Mouse (Mus musculus): ENCODE results near the gene Svbp. TPM values are rescaled to one million over a fixed set of nuclear protein-coding genes. Genes with fewer than 3 reads are reported as not detected.

The Svbp gene
- polyA plus RNA-seq, 1 experiment: 39.1 TPM

- Histone ChIP-seq H3K36me3 (ENCODE audit: control insufficient read depth, insufficient read depth, low read length, poor library complexity, severe bottlenecking) (no peaks in the 10 kb centered on the region), H3K4me3 (ENCODE audit: low read depth, low read length) (no peak overlapping the region), H3K9ac (ENCODE audit: low read depth, poor library complexity, severe bottlenecking) (no peak overlapping the region), H3K4me1 (ENCODE audit: control insufficient read depth, insufficient read depth, low read length) (no peaks in the 10 kb centered on the region), H3K9me3 (replicated peaks; ENCODE audit: control insufficient read depth, insufficient read depth, low read length, poor library complexity, severe bottlenecking) (no peaks in the 10 kb centered on the region), H3K27ac (ENCODE audit: insufficient read depth, low read length) (no peak overlapping the region), H3K27me3 (ENCODE audit: control insufficient read depth, insufficient read depth, low read length, poor library complexity, severe bottlenecking) (no peaks in the 10 kb centered on the region)
- TF ChIP-seq EP300 (IDR thresholded peaks at IDR 0.05; ENCODE audit: insufficient read depth, low read depth, low read length) (no peak), CTCF (IDR thresholded peaks at IDR 0.05; ENCODE audit: low read depth, low read length) (no peak), POLR2A (IDR thresholded peaks at IDR 0.05; ENCODE audit: insufficient read depth, low read length) (no peak)
Observed at GRCm38 (mm10) chr4:119234348-119234747, 39.2 kb downstream of the Svbp start.

DNA sequence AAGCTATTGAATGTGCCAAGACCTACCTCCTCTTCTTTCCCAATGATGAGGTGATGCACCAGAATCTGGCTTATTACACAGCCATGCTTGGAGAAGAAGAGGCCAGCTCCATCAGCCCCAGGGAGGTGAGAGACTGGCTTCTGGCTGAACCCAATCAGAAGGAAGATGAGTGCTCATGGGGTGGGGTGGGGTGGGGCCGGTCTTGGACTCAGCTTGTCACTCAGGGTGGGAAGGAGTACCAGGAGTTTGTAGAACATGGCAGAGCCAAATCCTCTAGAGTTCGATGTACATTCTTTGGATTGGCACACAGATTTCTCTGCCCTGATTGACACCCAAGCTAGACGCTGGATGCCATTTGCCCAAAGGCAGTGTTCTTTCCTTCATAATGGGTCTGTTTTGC, 43.6 kb downstream of the Svbp start:
- Histone ChIP-seq H3K27ac (ENCODE audit: insufficient read depth, low read length) (no peak overlapping the region; the same call in 1 of the 2 replicates), H3K4me1 (ENCODE audit: control insufficient read depth, insufficient read depth, low read length) (no peaks in the 10 kb centered on the region), H3K4me3 (ENCODE audit: low read depth, low read length) (no peak overlapping the region), H3K27me3 (ENCODE audit: control insufficient read depth, insufficient read depth, low read length, poor library complexity, severe bottlenecking) (no peaks in the 10 kb centered on the region), H3K9ac (ENCODE audit: low read depth, poor library complexity, severe bottlenecking) (no peak overlapping the region), H3K9me3 (replicated peaks; ENCODE audit: control insufficient read depth, insufficient read depth, low read length, poor library complexity, severe bottlenecking) (no peaks in the 10 kb centered on the region), H3K36me3 (ENCODE audit: control insufficient read depth, insufficient read depth, low read length, poor library complexity, severe bottlenecking) (no peaks in the 10 kb centered on the region)
- no peak for TF ChIP-seq POLR2A (IDR thresholded peaks at IDR 0.05; ENCODE audit: insufficient read depth, low read length)
- TF ChIP-seq EP300 (IDR thresholded peaks at IDR 0.05; ENCODE audit: insufficient read depth, low read depth, low read length): no peak
- no peak for TF ChIP-seq CTCF (IDR thresholded peaks at IDR 0.05; ENCODE audit: low read depth, low read length)

- Histone ChIP-seq H3K27me3 (ENCODE audit: control insufficient read depth, insufficient read depth, low read length, poor library complexity, severe bottlenecking) (no peaks in the 10 kb centered on the region), H3K4me3 (ENCODE audit: low read depth, low read length) (peak overlapping the region; percentile 24; the same call in 1 of the 2 replicates), H3K27ac (ENCODE audit: insufficient read depth, low read length) (no peak overlapping the region), H3K9me3 (replicated peaks; ENCODE audit: control insufficient read depth, insufficient read depth, low read length, poor library complexity, severe bottlenecking) (no peaks in the 10 kb centered on the region), H3K4me1 (ENCODE audit: control insufficient read depth, insufficient read depth, low read length) (no peaks in the 10 kb centered on the region), H3K9ac (ENCODE audit: low read depth, poor library complexity, severe bottlenecking) (peak overlapping the region; percentile 20; the same call in 1 of the 2 replicates), H3K36me3 (ENCODE audit: control insufficient read depth, insufficient read depth, low read length, poor library complexity, severe bottlenecking) (no peaks in the 10 kb centered on the region)
- TF ChIP-seq EP300 (IDR thresholded peaks at IDR 0.05; ENCODE audit: insufficient read depth, low read depth, low read length) (no peak), CTCF (IDR thresholded peaks at IDR 0.05; ENCODE audit: low read depth, low read length) (peak; percentile 33), POLR2A (IDR thresholded peaks at IDR 0.05; ENCODE audit: insufficient read depth, low read length) (no peak)
Observed at GRCm38 (mm10) chr4:119239181-119239682, 44.1 kb downstream of the Svbp start.

- TF ChIP-seq CTCF (IDR thresholded peaks at IDR 0.05; ENCODE audit: low read depth, low read length) (peak; percentile 31), EP300 (IDR thresholded peaks at IDR 0.05; ENCODE audit: insufficient read depth, low read depth, low read length) (no peak)
- Histone ChIP-seq H3K4me3 (ENCODE audit: low read depth, low read length) (no peak overlapping the region), H3K27ac (ENCODE audit: insufficient read depth, low read length) (no peak overlapping the region), H3K9me3 (replicated peaks; ENCODE audit: control insufficient read depth, insufficient read depth, low read length, poor library complexity, severe bottlenecking) (no peaks in the 10 kb centered on the region), H3K36me3 (ENCODE audit: control insufficient read depth, insufficient read depth, low read length, poor library complexity, severe bottlenecking) (no peaks in the 10 kb centered on the region), H3K27me3 (ENCODE audit: control insufficient read depth, insufficient read depth, low read length, poor library complexity, severe bottlenecking) (no peaks in the 10 kb centered on the region), H3K9ac (ENCODE audit: low read depth, poor library complexity, severe bottlenecking) (no peak overlapping the region), H3K4me1 (ENCODE audit: control insufficient read depth, insufficient read depth, low read length) (no peaks in the 10 kb centered on the region)
Observed at GRCm38 (mm10) chr4:119241664-119242063, 46.6 kb downstream of the Svbp start.

DNA sequence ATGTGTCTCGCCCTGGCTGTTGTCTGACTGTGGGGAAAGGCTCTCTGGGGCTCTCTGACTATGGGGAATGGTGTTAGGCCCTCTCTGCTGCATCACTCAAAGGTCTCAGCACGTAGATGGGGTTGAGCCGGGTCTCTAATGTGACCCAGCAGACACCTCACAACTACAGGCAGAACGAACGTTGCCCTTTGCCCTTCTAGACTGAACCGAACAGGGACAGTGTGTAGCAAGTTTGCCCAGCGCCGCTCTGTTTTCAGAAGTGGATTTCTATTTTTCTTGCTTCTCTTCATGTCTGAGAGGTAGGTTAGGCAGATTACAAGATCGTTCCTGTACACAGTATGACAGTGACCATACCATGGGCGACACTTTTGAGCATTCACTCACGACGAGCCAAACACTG, 47.5 kb downstream of the Svbp start:
- H3K27me3 ChIP-seq (ENCODE audit: control insufficient read depth, insufficient read depth, low read length, poor library complexity, severe bottlenecking): no peaks in the 10 kb centered on the region
- TF ChIP-seq EP300 (IDR thresholded peaks at IDR 0.05; ENCODE audit: insufficient read depth, low read depth, low read length) (no peak), POLR2A (IDR thresholded peaks at IDR 0.05; ENCODE audit: insufficient read depth, low read length) (no peak), CTCF (IDR thresholded peaks at IDR 0.05; ENCODE audit: low read depth, low read length) (no peak)
- no peaks in the 10 kb centered on the region for H3K36me3 ChIP-seq (ENCODE audit: control insufficient read depth, insufficient read depth, low read length, poor library complexity, severe bottlenecking)
- H3K27ac ChIP-seq (ENCODE audit: insufficient read depth, low read length): no peak overlapping the region
- H3K9me3 ChIP-seq (replicated peaks; ENCODE audit: control insufficient read depth, insufficient read depth, low read length, poor library complexity, severe bottlenecking): no peaks in the 10 kb centered on the region
- H3K4me1 ChIP-seq (ENCODE audit: control insufficient read depth, insufficient read depth, low read length): no peaks in the 10 kb centered on the region
- no peak overlapping the region for H3K9ac ChIP-seq (ENCODE audit: low read depth, poor library complexity, severe bottlenecking)
- no peak overlapping the region for H3K4me3 ChIP-seq (ENCODE audit: low read depth, low read length)

- H3K9ac ChIP-seq (ENCODE audit: low read depth, poor library complexity, severe bottlenecking): no peak overlapping the region
- no peak overlapping the region for H3K27ac ChIP-seq (ENCODE audit: insufficient read depth, low read length)
- no peaks in the 10 kb centered on the region for H3K4me1 ChIP-seq (ENCODE audit: control insufficient read depth, insufficient read depth, low read length)
- H3K27me3 ChIP-seq (ENCODE audit: control insufficient read depth, insufficient read depth, low read length, poor library complexity, severe bottlenecking): no peaks in the 10 kb centered on the region
- H3K36me3 ChIP-seq (ENCODE audit: control insufficient read depth, insufficient read depth, low read length, poor library complexity, severe bottlenecking): no peaks in the 10 kb centered on the region
- H3K9me3 ChIP-seq (replicated peaks; ENCODE audit: control insufficient read depth, insufficient read depth, low read length, poor library complexity, severe bottlenecking): no peaks in the 10 kb centered on the region
- H3K4me3 ChIP-seq (ENCODE audit: low read depth, low read length): no peak overlapping the region
- no peak for TF ChIP-seq POLR2A (IDR thresholded peaks at IDR 0.05; ENCODE audit: insufficient read depth, low read length)
- TF ChIP-seq CTCF (IDR thresholded peaks at IDR 0.05; ENCODE audit: low read depth, low read length): no peak
- no peak for TF ChIP-seq EP300 (IDR thresholded peaks at IDR 0.05; ENCODE audit: insufficient read depth, low read depth, low read length)
Observed at GRCm38 (mm10) chr4:119244468-119245240, 49.5 kb downstream of the Svbp start.

Data from ES-Bruce4 (cell line).